Mouse (Mus musculus) CH12F3 (cell line): Measurements from ENCODE around the gene Zfp472.
"Not testable (repeated sequence)": the region's sequence is repeated elsewhere in the genome, so short reads cannot be mapped to it uniquely, and the experiment has no call there.

Source experiments
- in situ Hi-C: fragments of 300-500 bp; cut with MboI; formaldehyde crosslinking; loops from 2 replicates; pipeline ENCODE4 v1.14.3; 2020; ENCODE audit warnings: low sequenced_read_pairs

Gene Zfp472

GRCm38 (mm10) chr17:32998492-32998891 lies 32.9 kb downstream of the Zfp472 start:
- in situ Hi-C loops: no loop called here

DNA sequence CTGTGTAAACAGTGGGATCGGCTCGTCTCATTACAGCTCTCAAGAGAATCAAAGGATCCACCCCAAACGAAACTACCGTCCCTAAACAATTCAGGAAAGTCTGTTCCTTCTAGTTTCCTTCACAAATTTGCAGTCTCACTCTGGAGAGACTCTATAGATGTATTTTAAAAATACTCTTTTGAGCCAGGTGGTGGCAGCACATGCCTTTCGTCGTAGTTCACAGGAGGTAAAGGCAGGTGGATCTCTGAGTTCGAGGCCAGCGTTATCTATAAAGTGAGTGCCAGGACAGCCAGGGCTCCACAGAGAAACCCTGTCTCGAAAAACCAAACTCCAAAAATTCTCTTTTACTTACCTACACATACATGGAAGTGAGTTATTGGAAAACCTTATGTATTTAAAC lies 42.7 kb downstream of the Zfp472 start:
- in situ Hi-C loops: no loop called here

GRCm38 (mm10) chr17:33020434-33020833 lies 54.8 kb downstream of the Zfp472 start:
- in situ Hi-C loops: not testable (repeated sequence)
